Mouse (Mus musculus): ENCODE data around the gene Sdk1. TPM values are rescaled to one million over a fixed set of nuclear protein-coding genes. Genes with fewer than 3 reads are reported as not detected.

Sdk1 gene
- polyA plus RNA-seq, 1 experiment from 2014 or later: 0.94 TPM

DNA sequence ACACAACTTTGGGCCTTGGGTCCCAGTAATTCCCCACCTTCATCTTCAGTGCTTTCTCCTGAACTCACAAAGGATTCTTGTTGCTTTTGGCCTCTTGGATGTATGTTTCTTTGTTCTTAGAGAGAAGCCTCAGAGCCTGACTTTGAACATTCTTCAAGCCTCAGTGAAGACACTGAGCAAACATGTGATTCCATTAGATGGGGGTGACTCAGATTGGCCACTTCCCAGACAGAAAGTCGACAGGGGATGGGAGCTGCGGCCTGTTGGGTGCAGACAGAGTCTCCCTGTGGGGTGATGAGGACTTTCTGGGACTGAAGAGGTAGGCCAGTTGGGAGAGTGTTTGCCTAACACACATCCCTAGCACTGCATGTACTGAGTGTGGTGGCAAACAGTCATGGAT is 405.3 kb downstream of the Sdk1 start:
- TF ChIP-seq CTCF (IDR thresholded peaks at IDR 0.05; ENCODE audit: low read depth): no peak
- Histone ChIP-seq H3K4me3 (ENCODE audit: low read depth, low read length) (no peak overlapping the region), H3K27me3 (replicated peaks; ENCODE audit: control insufficient read depth, insufficient read depth, low read length) (no peaks in the 10 kb centered on the region), H3K27ac (ENCODE audit: low read depth, low read length) (no peak overlapping the region), H3K36me3 (ENCODE audit: control insufficient read depth, insufficient read depth) (no peaks in the 10 kb centered on the region), H3K9ac (ENCODE audit: low read depth, low read length) (no peak overlapping the region), H3K4me2 (replicated peaks; ENCODE audit: low read depth) (no peak overlapping the region), H3K4me1 (replicated peaks; ENCODE audit: control insufficient read depth, insufficient read depth, low read length) (no peaks in the 10 kb centered on the region), H3K9me3 (ENCODE audit: control insufficient read depth) (no peaks in the 10 kb centered on the region)
- no peak for ATAC-seq
- WGBS: 61% methylated on average over 2 of the region's 2 CpGs

DNA sequence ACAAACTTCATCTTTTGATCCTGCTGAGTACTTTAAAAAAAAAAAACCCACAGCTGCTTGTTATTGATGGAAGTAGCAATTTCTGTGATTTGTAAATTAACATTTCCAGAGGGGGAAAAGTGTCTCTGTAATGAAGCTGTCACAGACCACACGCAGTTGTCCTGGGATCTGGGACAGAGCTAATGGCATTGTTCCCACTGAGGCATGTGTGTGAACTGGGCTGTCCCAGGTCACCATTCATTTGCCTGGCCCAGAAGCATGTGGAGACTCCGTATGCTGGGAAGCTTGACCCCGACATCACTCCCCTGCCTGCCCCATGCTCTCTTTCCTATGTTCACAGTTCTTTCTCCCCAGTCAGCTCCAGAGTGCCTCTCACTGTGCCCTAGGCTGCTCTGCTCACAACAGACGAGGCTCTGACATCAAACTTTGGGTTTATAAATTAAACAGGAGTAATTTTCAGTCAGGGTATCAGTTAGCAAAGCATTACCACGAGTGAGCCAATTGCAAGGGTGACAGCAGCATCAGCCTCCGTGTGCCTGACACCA is 408.6 kb downstream of the Sdk1 start:
- H3K9ac ChIP-seq (ENCODE audit: low read depth, low read length): no peak overlapping the region
- no peaks in the 10 kb centered on the region for H3K9me3 ChIP-seq (ENCODE audit: control insufficient read depth)
- no peaks in the 10 kb centered on the region for H3K36me3 ChIP-seq (ENCODE audit: control insufficient read depth, insufficient read depth)
- no peak for TF ChIP-seq CTCF (IDR thresholded peaks at IDR 0.05; ENCODE audit: low read depth)
- WGBS: 73% methylated on average over 6 of the region's 6 CpGs
- H3K4me1 ChIP-seq (replicated peaks; ENCODE audit: control insufficient read depth, insufficient read depth, low read length): 0 out of 2 replicates have a peak, but pooled peaks cover 6% of the 10 kb centered on the region
- no peak overlapping the region for H3K27ac ChIP-seq (ENCODE audit: low read depth, low read length)
- no peak for ATAC-seq
- H3K4me2 ChIP-seq (replicated peaks; ENCODE audit: low read depth): no peak overlapping the region
- no peak overlapping the region for H3K4me3 ChIP-seq (ENCODE audit: low read depth, low read length)
- H3K27me3 ChIP-seq (replicated peaks; ENCODE audit: control insufficient read depth, insufficient read depth, low read length): no peaks in the 10 kb centered on the region

DNA sequence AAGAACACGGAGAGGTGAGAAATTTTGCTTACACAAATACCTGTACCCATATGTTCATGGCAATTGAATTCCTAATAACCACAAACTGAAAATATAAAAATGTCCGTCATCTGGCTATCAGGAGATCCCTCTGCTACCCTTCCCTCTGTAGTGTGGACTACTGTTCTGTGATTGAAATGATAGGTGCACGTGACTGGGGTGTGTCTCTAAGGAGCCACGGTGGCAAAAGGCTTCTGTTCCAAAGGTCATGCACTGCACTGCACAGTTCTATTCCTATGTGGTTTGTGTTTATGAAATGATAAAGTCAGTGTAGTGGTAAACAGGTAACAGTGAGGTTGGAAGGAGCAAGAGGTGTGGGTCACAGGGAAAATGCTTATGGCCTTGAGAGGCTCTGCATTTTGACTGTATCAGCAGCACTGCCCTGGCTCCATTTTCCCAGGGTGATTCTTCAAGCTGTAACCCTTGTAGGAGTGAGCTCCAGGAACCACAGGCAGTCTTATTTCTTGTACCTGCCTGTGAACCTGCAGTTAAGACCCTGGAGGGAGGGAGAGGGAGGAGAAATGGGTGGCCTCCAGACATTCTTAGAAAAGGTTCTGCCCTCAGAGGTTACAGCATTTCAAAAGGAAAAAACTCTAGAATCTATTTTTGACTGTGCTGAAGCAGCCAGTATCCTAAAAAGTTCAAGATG is 410.5 kb downstream of the Sdk1 start:
- ATAC-seq: peak; percentile 94
- WGBS: 42% methylated on average over 4 of the region's 4 CpGs

GRCm38 (mm10) chr5:141676371-141676770 is 435.1 kb downstream of the Sdk1 start:
- ATAC-seq: no peak
- no peak overlapping the region for H3K4me2 ChIP-seq (replicated peaks; ENCODE audit: low read depth)
- no peaks in the 10 kb centered on the region for H3K4me1 ChIP-seq (replicated peaks; ENCODE audit: control insufficient read depth, insufficient read depth, low read length)
- H3K9me3 ChIP-seq (ENCODE audit: control insufficient read depth): no peaks in the 10 kb centered on the region
- H3K4me3 ChIP-seq (ENCODE audit: low read depth, low read length): no peak overlapping the region
- H3K9ac ChIP-seq (ENCODE audit: low read depth, low read length): no peak overlapping the region
- no peaks in the 10 kb centered on the region for H3K27me3 ChIP-seq (replicated peaks; ENCODE audit: control insufficient read depth, insufficient read depth, low read length)
- 48% methylated on average over 1 of the region's 1 CpGs for WGBS
- H3K36me3 ChIP-seq (ENCODE audit: control insufficient read depth, insufficient read depth): no peaks in the 10 kb centered on the region
- H3K27ac ChIP-seq (ENCODE audit: low read depth, low read length): no peak overlapping the region
- TF ChIP-seq CTCF (IDR thresholded peaks at IDR 0.05; ENCODE audit: low read depth): no peak

More for the DNA sequence above, 410.5 kb downstream of the Sdk1 start:
- H3K27ac ChIP-seq (ENCODE audit: low read depth, low read length): no peak overlapping the region
- H3K4me2 ChIP-seq (replicated peaks; ENCODE audit: low read depth): no peak overlapping the region
- no peaks in the 10 kb centered on the region for H3K36me3 ChIP-seq (ENCODE audit: control insufficient read depth, insufficient read depth)
- H3K4me3 ChIP-seq (ENCODE audit: low read depth, low read length): no peak overlapping the region
- H3K4me1 ChIP-seq (replicated peaks; ENCODE audit: control insufficient read depth, insufficient read depth, low read length): 0 out of 2 replicates have a peak, but pooled peaks cover 6% of the 10 kb centered on the region
- TF ChIP-seq CTCF (IDR thresholded peaks at IDR 0.05; ENCODE audit: low read depth): no peak
- H3K9ac ChIP-seq (ENCODE audit: low read depth, low read length): no peak overlapping the region
- H3K9me3 ChIP-seq (ENCODE audit: control insufficient read depth): no peaks in the 10 kb centered on the region
- H3K27me3 ChIP-seq (replicated peaks; ENCODE audit: control insufficient read depth, insufficient read depth, low read length): no peaks in the 10 kb centered on the region

- no peak overlapping the region for H3K27ac ChIP-seq (ENCODE audit: low read depth, low read length)
- no peak for TF ChIP-seq CTCF (IDR thresholded peaks at IDR 0.05; ENCODE audit: low read depth)
- H3K27me3 ChIP-seq (replicated peaks; ENCODE audit: control insufficient read depth, insufficient read depth, low read length): no peaks in the 10 kb centered on the region
- no peak for ATAC-seq
- no peaks in the 10 kb centered on the region for H3K36me3 ChIP-seq (ENCODE audit: control insufficient read depth, insufficient read depth)
- no peak overlapping the region for H3K4me3 ChIP-seq (ENCODE audit: low read depth, low read length)
- no peak overlapping the region for H3K4me2 ChIP-seq (replicated peaks; ENCODE audit: low read depth)
- H3K9me3 ChIP-seq (ENCODE audit: control insufficient read depth): no peaks in the 10 kb centered on the region
- WGBS: 82% methylated on average over 1 of the region's 1 CpGs
- H3K4me1 ChIP-seq (replicated peaks; ENCODE audit: control insufficient read depth, insufficient read depth, low read length): no peaks in the 10 kb centered on the region
- no peak overlapping the region for H3K9ac ChIP-seq (ENCODE audit: low read depth, low read length)
These were observed 435.7 kb downstream of the Sdk1 start for GRCm38 (mm10) chr5:141677034-141677433.

DNA sequence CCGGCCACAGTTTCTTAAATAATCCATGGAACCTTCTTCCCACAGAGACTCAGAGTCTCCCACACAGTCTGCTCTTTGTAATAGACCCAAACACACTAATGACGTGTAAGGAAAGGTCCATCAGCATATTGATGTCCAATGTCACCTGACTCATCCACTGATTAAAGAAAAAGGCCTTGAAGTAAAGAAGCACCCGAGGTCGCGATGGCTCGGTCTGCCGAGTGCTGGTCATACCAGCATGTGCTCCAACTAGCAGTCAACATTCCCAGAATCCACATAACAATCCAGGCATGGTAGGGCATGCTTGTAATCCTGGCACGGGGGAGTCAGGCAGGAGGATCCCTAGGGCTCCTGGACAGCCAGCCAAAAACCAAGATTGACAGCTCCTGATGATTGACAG is 436.6 kb downstream of the Sdk1 start:
- no peaks in the 10 kb centered on the region for H3K4me1 ChIP-seq (replicated peaks; ENCODE audit: control insufficient read depth, insufficient read depth, low read length)
- no peaks in the 10 kb centered on the region for H3K9me3 ChIP-seq (ENCODE audit: control insufficient read depth)
- no peak for TF ChIP-seq CTCF (IDR thresholded peaks at IDR 0.05; ENCODE audit: low read depth)

More for the DNA sequence above, 436.6 kb downstream of the Sdk1 start:
- H3K9ac ChIP-seq (ENCODE audit: low read depth, low read length): no peak overlapping the region
- H3K27ac ChIP-seq (ENCODE audit: low read depth, low read length): no peak overlapping the region
- no peaks in the 10 kb centered on the region for H3K27me3 ChIP-seq (replicated peaks; ENCODE audit: control insufficient read depth, insufficient read depth, low read length)
- no peaks in the 10 kb centered on the region for H3K36me3 ChIP-seq (ENCODE audit: control insufficient read depth, insufficient read depth)
- H3K4me3 ChIP-seq (ENCODE audit: low read depth, low read length): no peak overlapping the region
- no peak for ATAC-seq
- no peak overlapping the region for H3K4me2 ChIP-seq (replicated peaks; ENCODE audit: low read depth)
- WGBS: 93% methylated on average over 8 of the region's 8 CpGs

Measured in intestine, postnatal 0 days (tissue).